8 mouse cellular contexts compared by ENCODE assay signal in the genomic region with DNA sequence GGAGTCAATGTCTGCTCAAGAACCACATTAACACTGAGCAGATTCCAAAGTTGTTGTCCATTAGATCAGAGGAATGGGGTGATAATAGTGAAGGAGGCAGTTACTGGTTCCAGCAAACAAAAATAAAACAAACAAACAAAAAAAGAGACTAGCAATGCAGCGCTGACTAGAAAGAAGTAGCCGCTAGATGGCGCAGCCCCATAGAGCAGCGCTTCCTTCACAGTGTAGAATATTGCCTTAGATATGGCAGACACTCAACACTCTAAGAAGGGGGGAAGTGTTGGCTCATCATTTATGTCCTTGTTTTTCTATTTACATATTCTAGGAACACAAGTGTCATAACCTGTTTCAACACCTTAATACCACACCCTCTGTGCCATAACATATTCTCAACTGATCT. TPM values are rescaled to one million over a fixed set of nuclear protein-coding genes. Genes with fewer than 3 reads are reported as not detected.
A peak's percentile ranks its signal among the peaks of the same experiment; 100 is the strongest.
DNase-seq lines count a peak whose midpoint lies in the region; ATAC-seq lines count a peak whose summit lies in the region.

No protein-coding gene starts in this region.

- no peak overlapping the region for H3K4me2 ChIP-seq in neural tube, embryonic 13.5 days
- no peak overlapping the region for H3K4me2 ChIP-seq in hindbrain, embryonic 13.5 days
- H3K4me2 ChIP-seq in midbrain, embryonic 16.5 days (ENCODE audit: low read length): no peak overlapping the region

- intact Hi-C loops in left cerebral cortex, postnatal 36 days (cut with DNase I): loop anchor here (2.0 kb wide), 1 partner anchor 44 kb away; no protein-coding TSS in a partner anchor

- no peak overlapping the region for H3K27ac ChIP-seq in neural tube, embryonic 13.5 days (replicated peaks)
- H3K27ac ChIP-seq in hindbrain, embryonic 13.5 days: no peak overlapping the region
- no peak overlapping the region for H3K27ac ChIP-seq in midbrain, embryonic 16.5 days (ENCODE audit: low read length)

- peak; percentile 71 for ATAC-seq in neural tube, embryonic 13.5 days (ENCODE audit: low read depth)
- ATAC-seq in hindbrain, embryonic 13.5 days (ENCODE audit: low FRiP score): peak; percentile 68; the same call in 1 of the 2 replicates
- ATAC-seq in midbrain, embryonic 16.5 days: peak; percentile 82; the same call in 1 of the 2 replicates

- H3K27me3 ChIP-seq in neural tube, embryonic 13.5 days: peaks cover 4% of the 10 kb centered on the region
- peaks cover 6% of the 10 kb centered on the region; the same call in 1 of the 2 replicates for H3K27me3 ChIP-seq in hindbrain, embryonic 13.5 days
- H3K27me3 ChIP-seq in midbrain, embryonic 16.5 days (ENCODE audit: control insufficient read depth, insufficient read depth, low read depth, low read length): no peaks in the 10 kb centered on the region

- no peak overlapping the region for H3K4me3 ChIP-seq in neural tube, embryonic 13.5 days
- no peak overlapping the region for H3K4me3 ChIP-seq in hindbrain, embryonic 13.5 days
- no peak overlapping the region for H3K4me3 ChIP-seq in midbrain, embryonic 16.5 days (ENCODE audit: low read depth, low read length)

- no peak overlapping the region for H3K9ac ChIP-seq in neural tube, embryonic 13.5 days
- no peak overlapping the region for H3K9ac ChIP-seq in hindbrain, embryonic 13.5 days
- H3K9ac ChIP-seq in midbrain, embryonic 16.5 days (ENCODE audit: low read depth, low read length): no peak overlapping the region

- no peaks in the 10 kb centered on the region for H3K4me1 ChIP-seq in neural tube, embryonic 13.5 days (replicated peaks)
- no peaks in the 10 kb centered on the region for H3K4me1 ChIP-seq in hindbrain, embryonic 13.5 days (replicated peaks)
- 0 out of 2 replicates have a peak, but pooled peaks cover 2% of the 10 kb centered on the region for H3K4me1 ChIP-seq in midbrain, embryonic 16.5 days (ENCODE audit: control insufficient read depth, insufficient read depth, low read length)

- 6% methylated on average over 4 of the region's 4 CpGs for WGBS in neural tube, embryonic 13.5 days
- 11% methylated on average over 4 of the region's 4 CpGs for WGBS in hindbrain, embryonic 13.5 days
- 4% methylated on average over 4 of the region's 4 CpGs for WGBS in midbrain, embryonic 16.5 days

- H3K9me3 ChIP-seq in neural tube, embryonic 13.5 days: no peaks in the 10 kb centered on the region
- H3K9me3 ChIP-seq in hindbrain, embryonic 13.5 days: no peaks in the 10 kb centered on the region
- no peaks in the 10 kb centered on the region for H3K9me3 ChIP-seq in midbrain, embryonic 16.5 days (replicated peaks; ENCODE audit: control insufficient read depth, low read length, poor library complexity, severe bottlenecking)

- H3K36me3 ChIP-seq in neural tube, embryonic 13.5 days: no peaks in the 10 kb centered on the region
- H3K36me3 ChIP-seq in hindbrain, embryonic 13.5 days: no peaks in the 10 kb centered on the region
- H3K36me3 ChIP-seq in midbrain, embryonic 16.5 days (ENCODE audit: control insufficient read depth, insufficient read depth, low read length): no peaks in the 10 kb centered on the region

- no peak for DNase-seq in neural tube, embryonic 10.5 days (ENCODE audit: extremely low spot score, low spot score)
- DNase-seq in adrenal gland, postnatal 10 days: peak; percentile 81
- peak; percentile 80 for DNase-seq in embryo, embryonic 11 days
- peak; percentile 21 to 26 for DNase-seq in left cerebral cortex, postnatal 36 days (ENCODE audit: low spot score in 2 of 2)
- DNase-seq in thymus, postnatal 0 days (ENCODE audit: low spot score): peak; percentile 66

RNA-seq across cellular contexts. Expression of gene Kcne3, which starts 14.5 kb away (rescaled TPM):
- polyA plus RNA-seq in neural tube, embryonic 13.5 days (2015; fragmentation: Nextera tagmentation; extraction: Ambion mirVana): 0.39 and 1.7 TPM in 2 replicates
- total RNA-seq in adrenal gland, postnatal 10 days (2021): 1 to 10 TPM; 1.1 to 2.2 TPM
- polyA plus RNA-seq in hindbrain, embryonic 13.5 days (2015; fragmentation: Nextera tagmentation; extraction: Ambion mirVana): 0.58 and 0.66 TPM in 2 replicates
- total RNA-seq in left cerebral cortex, postnatal 36 days (2021): under 1 TPM; 0.35 to 0.57 TPM
- polyA plus RNA-seq in midbrain, embryonic 16.5 days (2015; fragmentation: Nextera tagmentation; extraction: Ambion mirVana): 0.56 and 0.79 TPM in 2 replicates
- polyA plus RNA-seq in thymus, postnatal 0 days (2015; fragmentation: Nextera tagmentation; extraction: Ambion mirVana): 1.7 and 2.3 TPM in 2 replicates

RNA-seq across cellular contexts. Expression of gene Lipt2, which starts 31.7 kb away (rescaled TPM):
- polyA plus RNA-seq in neural tube, embryonic 13.5 days (2015; fragmentation: Nextera tagmentation; extraction: Ambion mirVana): 16.9 and 19.5 TPM in 2 replicates
- 1 to 10 TPM; 7.5 TPM for total RNA-seq in adrenal gland, postnatal 10 days (2021)
- polyA plus RNA-seq in hindbrain, embryonic 13.5 days (2015; fragmentation: Nextera tagmentation; extraction: Ambion mirVana): 16.3 and 17.3 TPM in 2 replicates
- 1 to 10 TPM; 4.2 to 5.8 TPM for total RNA-seq in left cerebral cortex, postnatal 36 days (2021)
- polyA plus RNA-seq in midbrain, embryonic 16.5 days (2015; fragmentation: Nextera tagmentation; extraction: Ambion mirVana): 15.4 and 18.2 TPM in 2 replicates
- 8.3 and 9.0 TPM in 2 replicates for polyA plus RNA-seq in thymus, postnatal 0 days (2015; fragmentation: Nextera tagmentation; extraction: Ambion mirVana)

RNA-seq across cellular contexts. Expression of gene Pgm2l1, which starts 36.4 kb away (rescaled TPM):
- 19.7 and 20.5 TPM in 2 replicates for polyA plus RNA-seq in neural tube, embryonic 13.5 days (2015; fragmentation: Nextera tagmentation; extraction: Ambion mirVana)
- total RNA-seq in adrenal gland, postnatal 10 days (2021): 10 to 100 TPM in 1 of 2 experiments, 1 to 10 TPM in 1; 8.5 to 12.8 TPM
- 21.0 and 21.4 TPM in 2 replicates for polyA plus RNA-seq in hindbrain, embryonic 13.5 days (2015; fragmentation: Nextera tagmentation; extraction: Ambion mirVana)
- 100 to 1,000 TPM; 294 to 308 TPM for total RNA-seq in left cerebral cortex, postnatal 36 days (2021)
- polyA plus RNA-seq in midbrain, embryonic 16.5 days (2015; fragmentation: Nextera tagmentation; extraction: Ambion mirVana): 36.5 and 39.4 TPM in 2 replicates
- 3.3 and 3.9 TPM in 2 replicates for polyA plus RNA-seq in thymus, postnatal 0 days (2015; fragmentation: Nextera tagmentation; extraction: Ambion mirVana)
